Mouse (Mus musculus): ENCODE data around the gene Ttc39b. TPM values are rescaled to one million over a fixed set of nuclear protein-coding genes. Genes with fewer than 3 reads are reported as not detected.

Ttc39b gene
- total RNA-seq, 2 experiments from 2014 or later, result 14.8 to 20.9 TPM

GRCm38 (mm10) chr4:83317826-83318348 lies 6.2 kb downstream of the Ttc39b start:
- no peak for DNase-seq

DNA sequence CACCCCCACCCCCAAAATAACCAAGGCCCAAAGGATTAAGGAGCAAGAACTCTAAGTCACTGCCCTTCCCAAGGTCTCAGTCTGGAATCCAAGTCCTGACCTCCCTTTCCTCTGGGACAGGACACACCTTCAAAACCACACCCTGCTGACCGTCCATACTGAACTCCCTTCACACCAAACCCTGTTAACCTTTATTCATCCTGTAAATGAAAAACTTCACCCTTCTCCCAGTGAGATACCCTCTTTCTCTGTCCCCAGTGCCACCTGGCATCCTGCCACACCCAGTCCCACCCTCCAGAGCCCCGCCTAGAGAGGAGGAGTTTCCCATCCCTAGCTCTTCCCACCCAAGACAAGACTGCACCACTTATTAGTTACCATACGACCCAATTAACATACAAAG lies 7.3 kb downstream of the Ttc39b start:
- DNase-seq, result no peak

DNA sequence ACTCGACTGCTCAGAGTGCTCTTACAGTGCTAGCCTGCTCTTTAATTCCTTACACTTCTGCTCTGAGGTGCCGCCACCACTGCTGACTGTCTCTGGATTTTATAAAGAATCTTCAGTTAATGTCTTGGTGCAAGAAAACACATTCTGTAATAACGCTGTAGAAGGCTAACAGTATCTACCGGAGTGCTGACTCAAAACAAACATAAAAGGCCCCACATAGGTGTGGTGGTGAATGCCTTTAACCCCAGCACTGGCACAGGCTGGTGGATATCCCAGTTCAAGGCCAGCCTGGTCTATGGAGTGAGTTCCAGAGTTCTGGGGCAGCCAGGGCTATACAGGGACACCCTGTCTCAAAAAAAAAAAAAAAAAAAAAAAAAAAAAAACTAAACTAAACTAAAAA lies 8.1 kb downstream of the Ttc39b start:
- no peak for DNase-seq

GRCm38 (mm10) chr4:83314922-83315881 lies 8.9 kb downstream of the Ttc39b start:
- DNase-seq, result peak; percentile 62 to 75

- DNase-seq, result peak in 1 of 2 experiments; percentile 37
Measured at GRCm38 (mm10) chr4:83314261-83314793, 9.7 kb downstream of the Ttc39b start.

DNA sequence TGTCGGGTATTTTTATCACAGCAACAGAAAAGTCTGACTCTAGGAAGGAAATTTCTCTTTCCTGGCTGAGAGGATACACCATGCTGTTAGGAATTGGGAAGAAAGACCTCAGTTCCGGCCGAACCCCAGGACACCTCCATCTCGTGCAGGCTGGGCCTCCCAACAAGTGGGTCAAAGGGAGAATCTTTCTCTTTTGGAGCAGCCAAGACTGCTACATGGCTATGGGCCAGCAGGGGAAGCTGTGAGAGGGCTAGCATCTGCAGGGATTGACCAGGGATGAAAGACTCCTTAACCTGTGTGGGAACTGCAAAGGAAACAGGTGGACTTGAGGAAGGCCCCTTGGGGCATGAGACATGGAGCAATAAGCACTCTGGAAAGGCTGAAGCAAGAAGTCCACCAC lies 11.7 kb downstream of the Ttc39b start:
- DNase-seq, result peak in 1 of 2 experiments; percentile 48

DNA sequence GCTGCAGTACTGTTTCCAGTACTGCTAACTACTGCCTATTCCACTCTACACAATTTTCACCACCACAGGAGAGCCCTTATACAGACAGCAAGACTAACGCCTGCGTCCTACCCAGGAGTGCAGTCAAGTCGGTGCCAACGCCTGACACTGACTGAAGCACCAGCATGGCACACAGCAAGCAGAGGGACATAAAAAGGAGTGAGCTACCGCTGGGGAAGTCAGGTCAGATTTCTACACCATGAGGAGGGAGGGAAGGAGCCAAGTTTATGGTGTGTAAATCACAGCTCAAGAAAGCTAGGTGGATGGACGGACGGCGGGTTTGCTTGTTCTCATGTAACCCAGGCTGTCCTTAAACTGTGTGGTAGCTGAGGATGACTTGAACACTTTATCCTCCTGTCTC lies 12.6 kb downstream of the Ttc39b start:
- no peak for DNase-seq

GRCm38 (mm10) chr4:83310990-83311389 lies 13.1 kb downstream of the Ttc39b start:
- no peak for DNase-seq

DNA sequence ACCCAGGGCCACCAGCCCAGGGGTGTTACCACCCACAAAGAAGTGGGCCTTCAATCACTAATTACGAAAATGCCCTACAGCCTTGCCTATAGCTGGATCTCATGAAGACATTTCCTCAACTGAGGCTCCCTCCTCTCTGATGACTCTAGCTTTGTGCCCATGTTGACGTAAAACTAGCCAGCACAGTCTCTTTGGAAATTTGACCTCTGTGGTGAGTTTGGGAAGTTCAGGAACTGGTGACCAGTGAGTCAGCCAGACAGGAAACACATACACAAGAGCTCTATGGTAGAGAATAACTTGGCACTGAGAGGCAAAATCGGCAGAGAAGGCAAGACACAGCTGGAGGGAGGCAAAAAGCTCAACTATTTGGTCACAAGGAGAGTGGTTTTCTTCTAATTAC lies 15.1 kb downstream of the Ttc39b start:
- peak; percentile 45 to 62 for DNase-seq

DNA sequence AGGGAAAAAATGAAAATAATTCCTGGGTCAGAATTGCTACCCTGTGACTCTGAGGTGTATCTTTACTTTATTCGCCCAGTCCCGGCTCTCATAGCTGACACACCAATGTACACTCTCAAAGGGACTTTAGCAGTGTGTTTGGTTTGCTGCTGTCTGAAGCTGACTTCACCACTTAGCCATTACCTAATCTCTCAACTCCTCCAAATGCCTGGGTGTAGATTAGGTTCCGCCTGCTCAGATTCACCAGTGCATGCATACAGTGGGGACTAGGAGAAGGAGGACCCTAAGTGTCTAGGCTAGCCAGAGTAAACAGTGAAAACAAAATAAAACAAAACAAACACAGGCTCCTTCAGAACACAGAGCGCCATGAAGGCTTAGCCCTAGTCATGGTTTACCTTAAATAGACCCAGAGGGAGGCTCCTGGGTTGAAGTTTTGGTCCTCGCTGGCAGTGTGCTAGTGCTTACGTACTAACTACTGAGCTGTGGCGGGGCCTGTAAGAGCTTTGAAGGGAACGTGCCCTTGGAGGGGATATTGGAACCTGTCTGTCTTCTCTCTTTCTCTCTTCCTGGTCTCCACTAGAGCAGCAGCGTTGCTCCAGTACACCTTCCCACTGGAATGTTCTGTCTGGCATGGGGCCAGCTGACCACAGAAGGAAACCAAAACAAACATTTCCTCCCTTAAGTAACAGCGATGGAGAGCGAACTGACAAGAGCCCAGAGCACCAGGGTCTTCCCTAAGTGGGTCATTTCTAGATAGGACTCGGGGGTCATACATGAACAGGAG lies 16.2 kb downstream of the Ttc39b start:
- DNase-seq, result peak; percentile 71 to 72

DNA sequence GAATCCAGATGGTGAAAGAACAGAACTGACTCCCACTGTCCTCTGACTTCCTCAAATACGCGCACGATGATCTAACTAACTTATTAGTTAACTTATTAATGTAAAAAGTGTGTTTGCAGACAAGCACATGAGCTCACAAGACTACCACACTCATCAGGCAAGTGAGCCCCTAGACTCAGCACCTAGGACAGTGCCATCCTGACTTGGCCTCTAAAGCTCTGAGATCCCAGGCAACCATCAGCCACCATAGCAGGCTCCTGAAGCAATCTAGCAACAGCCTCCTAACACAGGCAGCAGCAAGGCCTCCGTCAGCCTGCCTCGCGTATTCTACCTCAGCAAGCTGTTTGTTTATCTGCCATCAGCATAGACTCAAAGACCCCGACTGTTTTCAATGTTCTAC lies 17.2 kb downstream of the Ttc39b start:
- no peak for DNase-seq

DNA sequence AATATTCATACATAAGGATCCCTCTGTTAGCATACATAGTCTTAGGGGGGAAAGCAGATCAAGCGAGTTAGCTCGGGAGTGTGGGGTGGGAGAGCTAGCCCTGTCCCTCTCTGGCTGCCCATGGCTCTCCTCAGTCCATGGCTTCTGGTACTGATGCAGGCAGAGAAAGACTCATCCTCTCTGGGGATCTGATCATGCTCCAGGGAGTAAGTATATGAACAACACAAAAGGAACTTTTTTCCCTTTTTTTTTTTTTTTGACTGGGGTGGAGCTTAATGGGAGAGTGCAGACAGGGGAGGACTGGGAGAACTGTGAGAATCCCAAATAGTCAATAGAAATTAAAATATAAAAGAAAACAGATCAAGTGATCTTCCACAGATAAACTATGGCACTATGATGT lies 19.0 kb downstream of the Ttc39b start:
- DNase-seq, result no peak

DNA sequence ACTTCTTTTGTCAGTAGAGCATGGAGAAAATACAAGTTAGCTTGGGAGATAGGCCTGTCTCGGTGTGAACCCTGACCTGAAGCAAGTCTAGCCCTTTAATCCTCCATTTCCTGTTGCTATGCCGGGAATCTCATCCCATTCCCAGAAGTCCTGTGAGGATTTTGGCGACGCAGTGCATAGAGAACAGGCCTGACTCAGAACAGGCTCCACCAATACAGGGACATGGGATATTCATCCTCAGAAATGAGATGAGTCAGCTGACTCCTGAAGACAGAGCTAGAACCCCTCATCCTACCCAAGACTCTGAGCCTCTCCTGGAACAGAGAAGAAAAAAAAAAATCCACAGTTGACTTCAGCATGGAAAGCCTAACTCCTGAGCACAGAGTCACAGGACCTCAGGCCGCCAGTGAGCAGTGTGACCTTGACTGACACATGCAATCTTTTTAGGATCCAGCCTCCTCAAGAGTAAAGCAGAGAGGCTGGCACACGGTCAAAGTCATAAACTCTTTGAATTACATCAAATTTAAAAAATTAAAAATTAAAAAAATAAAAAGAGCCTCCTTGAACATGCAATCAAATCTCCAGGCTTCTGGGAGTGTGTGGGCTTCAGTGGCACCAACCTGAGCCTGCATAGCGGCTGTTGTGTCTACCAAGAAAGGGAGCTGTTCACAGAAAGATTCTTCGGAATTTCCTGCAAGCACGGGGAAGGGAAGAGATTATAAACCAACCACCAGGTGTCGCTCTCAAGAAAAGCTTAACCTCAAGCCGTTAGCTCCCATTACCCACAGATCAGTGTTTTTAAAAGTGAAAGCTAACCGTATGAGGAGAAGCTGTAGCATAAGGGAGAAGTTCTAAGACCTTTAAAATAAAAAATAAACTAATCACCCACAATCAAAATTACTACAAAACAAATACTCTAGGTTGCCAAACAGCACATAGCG lies 20.9 kb downstream of the Ttc39b start:
- peak; percentile 88 to 89 for DNase-seq

DNA sequence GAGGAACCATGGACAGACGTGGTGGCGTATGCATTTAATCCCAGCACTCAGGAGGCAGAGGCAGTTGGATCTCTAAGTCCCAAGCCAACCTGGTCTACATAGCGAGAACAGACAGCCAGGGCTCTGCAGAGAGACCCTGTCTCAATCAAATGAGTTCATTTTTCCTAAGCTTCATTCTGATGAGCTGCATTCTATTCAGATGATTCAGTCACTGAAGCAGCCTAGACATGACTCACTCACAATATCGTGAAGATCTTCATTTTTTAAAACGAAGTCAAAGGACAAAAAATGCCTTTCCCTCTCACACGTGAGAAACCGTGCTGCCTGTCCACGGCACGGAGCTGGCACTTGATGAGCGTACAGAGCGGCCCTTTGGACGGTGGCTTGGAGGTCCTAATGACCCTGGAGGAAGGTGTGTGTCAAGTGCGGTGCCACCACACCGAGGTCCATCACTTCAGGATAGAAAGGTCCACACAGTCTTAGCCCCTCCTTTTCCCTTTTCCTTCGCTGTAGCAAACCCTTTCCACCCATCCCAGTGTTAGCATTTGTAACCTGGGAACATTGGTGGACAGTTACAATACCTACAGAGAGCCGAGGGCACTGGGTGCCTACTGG lies 21.8 kb downstream of the Ttc39b start:
- no peak for DNase-seq

- DNase-seq, result no peak
Measured at GRCm38 (mm10) chr4:83301713-83302112, 22.3 kb downstream of the Ttc39b start.

DNA sequence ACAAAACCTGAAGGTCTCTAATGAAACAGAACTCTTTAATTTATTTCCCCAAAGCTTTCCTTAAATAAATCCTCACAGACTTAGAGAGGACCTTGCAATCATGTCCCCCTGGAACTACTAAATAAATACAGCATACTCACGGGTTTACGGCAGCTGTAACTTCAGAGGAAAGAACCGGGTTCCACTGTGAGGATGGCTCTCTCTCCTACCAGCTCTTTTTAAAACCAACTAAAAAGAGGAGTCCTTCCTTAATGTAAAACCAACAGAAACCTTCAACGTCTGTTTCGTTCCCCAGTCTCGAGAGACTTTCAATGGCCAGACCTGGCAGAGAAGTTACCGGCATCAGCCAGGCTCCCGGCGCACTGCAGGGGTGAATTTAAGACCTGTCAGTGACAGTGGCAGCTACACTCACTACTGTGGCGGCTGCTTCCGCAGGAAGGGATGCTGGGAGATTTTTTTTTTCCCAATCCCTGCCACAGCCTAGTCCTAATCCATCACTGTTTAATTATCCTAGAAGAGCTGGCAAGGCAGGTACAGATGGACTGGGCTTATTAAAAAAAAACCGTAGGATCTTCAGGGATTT lies 39.2 kb downstream of the Ttc39b start:
- DNase-seq, result peak; percentile 32 to 49

DNA sequence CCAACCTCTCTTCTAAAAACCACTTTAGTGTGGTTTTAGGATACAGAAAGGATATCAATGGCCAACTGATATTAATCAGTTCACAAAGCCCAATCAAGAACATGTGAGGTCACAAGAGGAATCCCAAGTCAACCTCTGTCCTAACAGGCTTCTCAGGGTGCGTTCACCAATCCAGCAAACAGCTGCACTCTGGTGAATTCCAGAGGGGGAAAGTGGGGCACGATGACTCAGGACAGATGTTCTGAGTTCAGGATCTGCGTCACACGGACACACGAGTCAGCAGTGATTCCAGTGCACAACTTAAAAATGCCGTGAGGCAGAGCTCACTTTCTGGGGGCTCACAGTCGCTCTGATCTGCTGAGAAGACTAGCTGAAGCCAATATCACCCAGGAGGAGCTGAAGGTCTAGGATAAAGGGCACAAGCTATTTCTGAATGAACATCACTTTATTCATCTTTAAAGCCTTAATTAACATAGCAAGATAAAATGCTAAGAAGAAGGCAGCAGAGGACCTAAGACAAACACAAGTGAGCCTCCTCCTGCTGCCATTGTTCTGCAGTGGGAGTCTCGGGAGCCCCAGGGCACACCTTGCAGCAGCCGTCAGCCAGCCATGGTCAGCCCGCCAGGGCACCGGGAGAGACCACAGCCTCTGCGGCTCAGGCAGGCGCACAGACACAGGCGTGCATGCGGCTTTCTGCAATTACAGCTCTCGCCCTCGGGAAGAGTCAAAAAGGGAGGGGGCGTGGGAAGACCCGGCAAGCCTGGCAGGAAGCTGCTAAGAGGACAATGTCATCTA lies 39.9 kb downstream of the Ttc39b start:
- no peak for DNase-seq

GRCm38 (mm10) chr4:83282424-83282823 lies 41.6 kb downstream of the Ttc39b start:
- no peak for DNase-seq

DNA sequence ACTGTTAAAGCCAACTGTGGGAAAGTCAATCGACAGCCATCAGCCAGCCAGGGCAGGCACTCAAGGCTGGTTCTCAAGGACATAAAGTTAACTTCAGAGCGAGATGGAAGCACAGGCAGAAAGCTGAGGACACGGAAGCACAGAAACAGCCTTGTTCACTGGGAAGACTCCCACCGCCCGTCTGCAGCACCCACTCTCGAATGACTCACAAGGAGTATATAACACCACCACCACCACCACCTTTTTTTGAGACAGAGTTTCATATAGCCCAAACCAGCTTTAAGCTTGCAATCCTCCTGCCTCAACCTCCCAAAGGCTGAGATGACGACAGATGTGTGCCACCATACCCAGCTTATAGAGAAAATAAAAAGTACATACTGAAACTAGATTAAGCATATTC lies 44.8 kb downstream of the Ttc39b start:
- no peak for DNase-seq

GRCm38 (mm10) chr4:83274241-83274640 lies 49.8 kb downstream of the Ttc39b start:
- no peak for DNase-seq

Measured in heart, adult 18-20 months (tissue).